Mouse (Mus musculus) midbrain, embryonic 11.5 days (tissue): ENCODE results near the gene Stox1. TPM values are rescaled to one million over a fixed set of nuclear protein-coding genes. Genes with fewer than 3 reads are reported as not detected.

Experiments used
- ATAC-seq: fragments of 200-750 bp; cut with Nextera tagmentation; 2 replicates; pipeline ENCODE4 v1.8.0; 2017; ENCODE audit warnings: moderate TSS enrichment, moderate library complexity; ENCODE audit not compliant: low FRiP score
- DNase-seq: peaks from one replicate; pipeline ENCODE4 v3.0.0; 2015; ENCODE audit warnings: low spot score; ENCODE audit errors: missing footprints
- H3K27ac ChIP-seq: fragments of 300-500 bp; sonication (generic); 2 replicates; pipeline ENCODE4 v1.5.1; 2014; ENCODE audit warnings: low read depth, low read length
- H3K27me3 ChIP-seq: fragments of 300-500 bp; sonication (generic); 2 replicates; pipeline ENCODE4 v1.6.1; 2014; ENCODE audit warnings: mild to moderate bottlenecking, low read length, moderate library complexity, mixed read lengths; ENCODE audit not compliant: control insufficient read depth, insufficient read depth
- H3K36me3 ChIP-seq: fragments of 300-500 bp; sonication (generic); 2 replicates; pipeline ENCODE4 v1.6.1; 2014; ENCODE audit warnings: mild to moderate bottlenecking, low read length, moderate library complexity, mixed read lengths; ENCODE audit not compliant: control insufficient read depth, insufficient read depth
- H3K4me1 ChIP-seq: fragments of 300-500 bp; sonication (generic); 2 replicates; pipeline ENCODE4 v1.6.1; 2014; ENCODE audit warnings: low read length; ENCODE audit not compliant: control insufficient read depth, insufficient read depth
- H3K4me2 ChIP-seq: fragments of 300-500 bp; sonication (generic); 2 replicates; pipeline ENCODE4 v1.6.1; 2014; ENCODE audit warnings: mild to moderate bottlenecking, moderate library complexity
- H3K4me3 ChIP-seq: fragments of 300-500 bp; sonication (generic); 2 replicates; pipeline ENCODE4 v1.5.1; 2014; ENCODE audit warnings: low read depth, low read length
- H3K9ac ChIP-seq: fragments of 300-500 bp; sonication (generic); 2 replicates; pipeline ENCODE4 v1.6.1; 2014; ENCODE audit warnings: low read length
- H3K9me3 ChIP-seq: fragments of 300-500 bp; sonication (generic); 2 replicates; pipeline ENCODE4 v1.6.1; 2016; ENCODE audit warnings: low read length; ENCODE audit not compliant: control insufficient read depth
- WGBS: fragments of 180-500 bp; shearing (Covaris S2); extraction: QIAGEN DNeasy Blood & Tissue Kit; methylation state at CpG from one replicate; pipeline ENCODE4 v1.1.7; 2014; 5-methylcytosine and 5-hydroxymethylcytosine counted together
- microRNA-seq: library from miRNA; unstranded; fragments of <30 nt; microRNA quantifications from one replicate; pipeline ENCODE4, GENCODE M21; 2017
- polyA plus RNA-seq: library from polyadenylated mRNA; unstranded; fragments of >200 nt; fragmentation: Nextera tagmentation; extraction: Ambion mirVana; gene quantifications from 2 replicates; pipeline ENCODE4 v1.2.1, GENCODE M21; 2014

Stox1 gene
- polyA plus RNA-seq, 1 experiment from 2014 or later, result 2.4 TPM

DNA sequence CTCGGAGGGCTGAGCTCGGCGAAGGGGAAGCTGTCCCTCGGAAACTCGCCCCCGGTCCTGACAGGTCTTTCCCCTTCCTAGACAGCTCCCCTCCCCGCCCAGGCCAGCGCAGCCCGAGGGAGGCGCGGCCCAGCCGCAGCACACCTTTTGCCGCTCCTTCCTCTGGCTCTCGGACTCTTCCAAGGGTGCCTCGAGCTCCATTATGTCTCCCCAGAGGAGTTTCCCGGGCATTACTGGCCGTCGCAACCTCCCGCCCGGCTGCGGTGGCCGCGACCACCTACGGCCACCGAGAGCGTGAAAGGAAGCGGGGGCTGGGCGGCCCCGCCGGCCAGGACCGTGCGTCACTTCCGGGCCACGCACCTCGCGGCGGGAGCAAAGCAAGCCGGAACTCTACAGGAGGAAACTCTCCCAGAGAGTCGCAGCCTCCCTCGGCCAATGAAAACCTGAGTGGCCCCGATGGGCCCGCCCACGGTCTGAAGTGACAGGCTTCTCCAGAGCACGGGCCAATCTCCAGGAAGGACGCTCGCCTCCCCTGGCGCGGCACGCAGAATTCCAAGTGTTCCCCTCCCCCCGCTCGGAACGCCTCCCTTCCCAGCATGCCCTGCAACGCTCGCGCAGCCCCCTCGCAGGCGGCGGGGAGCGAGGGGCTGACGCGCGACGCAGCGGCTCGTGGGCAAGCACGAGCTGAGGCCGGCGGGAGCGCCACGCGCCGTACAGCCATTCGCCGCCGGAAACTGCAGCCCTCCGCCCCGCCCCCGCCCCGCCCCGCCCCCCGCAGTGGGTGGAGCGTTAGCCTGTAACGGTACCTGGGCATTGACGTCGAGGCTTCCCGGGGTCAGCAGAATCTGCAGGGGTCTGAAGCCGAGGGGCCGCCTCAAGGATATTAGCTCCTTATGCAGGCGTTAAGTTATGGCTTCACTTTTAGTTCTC, 74.8 kb downstream of the Stox1 start, which contains the start of gene Ddx50:
Ddx50 (minus strand) TSS at position 338 of the 930 bp plus-strand sequence.
- Histone ChIP-seq H3K27ac (peak within 1 kb of the TSS; percentile 77), H3K9ac (peak within 1 kb of the TSS; percentile 92), H3K4me2 (peak within 1 kb of the TSS; percentile 75), H3K9me3 (no peaks in the 10 kb centered on the region), H3K36me3 (no peaks in the 10 kb centered on the region), H3K4me1 (peaks cover 13% of the 10 kb centered on the region), H3K27me3 (no peaks in the 10 kb centered on the region), H3K4me3 (peak within 1 kb of the TSS; percentile 89)
- peak; percentile 99 for DNase-seq
- ATAC-seq, result peak; percentile 100
- under 1% methylated on average over 79 of the region's 89 CpGs for WGBS

DNA sequence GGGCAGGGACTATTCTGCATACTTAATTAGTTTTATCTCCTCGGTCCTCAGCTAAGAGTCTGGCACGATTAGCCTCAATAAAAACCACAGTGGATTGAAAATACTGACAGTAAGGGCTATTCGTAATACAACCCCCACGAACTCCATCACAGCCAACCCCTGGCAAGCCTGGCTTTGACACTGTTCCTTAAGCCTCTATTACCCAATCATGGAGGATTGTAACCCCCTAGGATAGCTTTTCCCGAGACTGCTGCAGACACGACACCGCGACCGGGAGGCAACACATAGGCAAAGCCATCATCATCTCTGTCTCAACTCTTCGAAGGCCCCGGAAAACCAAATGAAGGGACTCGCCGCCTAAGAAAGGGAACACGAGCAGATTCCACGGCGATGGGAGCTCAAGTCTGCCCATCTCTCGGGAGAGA, 75.6 kb downstream of the Stox1 start:
- H3K36me3 ChIP-seq, result no peaks in the 10 kb centered on the region
- no peak for ATAC-seq
- peaks cover 13% of the 10 kb centered on the region for H3K4me1 ChIP-seq
- DNase-seq, result no peak
- WGBS, result under 1% methylated on average over 17 of the region's 17 CpGs
- peak overlapping the region; percentile 75 for H3K4me2 ChIP-seq
- H3K9ac ChIP-seq, result peak overlapping the region; percentile 92
- peak overlapping the region; percentile 76 for H3K27ac ChIP-seq
- no peaks in the 10 kb centered on the region for H3K27me3 ChIP-seq
- H3K4me3 ChIP-seq, result peak overlapping the region; percentile 89
- H3K9me3 ChIP-seq, result no peaks in the 10 kb centered on the region

Small RNA genes within 50 kb of the gene (microRNA-seq; reads per million reads assigned to microRNA genes)
- gene Mir7215, result not detected

Other genes with a start within 250 kb of the Stox1 start
- gene Vps26a, start 239.3 kb downstream of the Stox1 start, polyA plus RNA-seq, result 107 and 117 TPM in 2 replicates
- gene Srgn, start 198.7 kb downstream of the Stox1 start, polyA plus RNA-seq, result 6.6 and 6.8 TPM in 2 replicates
- 56.2 and 61.1 TPM in 2 replicates for gene Kif1bp, start 147.7 kb downstream of the Stox1 start, polyA plus RNA-seq
- gene Ddx21, start 123.8 kb downstream of the Stox1 start, polyA plus RNA-seq, result 37.5 and 39.2 TPM in 2 replicates
- 127 and 143 TPM in 2 replicates for gene Ddx50, start 74.9 kb downstream of the Stox1 start, polyA plus RNA-seq
- 159 and 168 TPM in 2 replicates for gene Ccar1, start 66.2 kb upstream of the Stox1 start, polyA plus RNA-seq
- 33.3 and 36.0 TPM in 2 replicates for gene Tet1, start 182.9 kb upstream of the Stox1 start, polyA plus RNA-seq
- gene Slc25a16, start 194.5 kb upstream of the Stox1 start, polyA plus RNA-seq, result 9.6 and 10.6 TPM in 2 replicates
- gene Dna2, start 220.9 kb upstream of the Stox1 start, polyA plus RNA-seq, result 22.0 and 25.2 TPM in 2 replicates